Mouse (Mus musculus) MEL (cell line): ENCODE measurements around the gene Ncln.

Source experiments
- CHD2 ChIP-seq: IDR thresholded peaks from 2 replicates; pipeline ENCODE4 v1.6.1; 2011; ENCODE audit warnings: low read length, improper control_type of control experiment
- ELF1 ChIP-seq: IDR thresholded peaks from 2 replicates; pipeline ENCODE4 v1.6.1; 2014; ENCODE audit warnings: low read depth, mild to moderate bottlenecking, inconsistent platforms, low read length, improper control_type of control experiment, moderate library complexity
- EP300 ChIP-seq, 2 experiments: IDR thresholded peaks; 2 replicates each; pipeline ENCODE4 v1.6.1; 2011; ENCODE audit warnings: improper control_type of control experiment in 2 of 2, low read length in 2 of 2, low read depth in 1 of 2, mild to moderate bottlenecking in 1 of 2
- GATA1 ChIP-seq: IDR thresholded peaks from 2 replicates; pipeline ENCODE4 v1.6.1; 2011; ENCODE audit warnings: low read depth, low read length, improper control_type of control experiment
- HCFC1 ChIP-seq: IDR thresholded peaks from 2 replicates; pipeline ENCODE4 v1.6.1; 2012; ENCODE audit warnings: low read depth, mild to moderate bottlenecking, inconsistent platforms, low read length, improper control_type of control experiment, moderate library complexity
- MAX ChIP-seq: IDR thresholded peaks from 2 replicates; pipeline ENCODE4 v1.6.1; 2011; ENCODE audit warnings: low read length, improper control_type of control experiment
- MEF2A ChIP-seq: IDR thresholded peaks from 2 replicates; pipeline ENCODE4 v1.6.1; 2014; ENCODE audit warnings: low read depth, mild to moderate bottlenecking, inconsistent platforms, low read length, improper control_type of control experiment; ENCODE audit not compliant: poor library complexity, insufficient replicate concordance, severe bottlenecking; ENCODE audit errors: extremely low read depth
- POLR2A ChIP-seq, 2 experiments: IDR thresholded peaks; 2 replicates each; pipeline ENCODE4 v1.6.1; 2011 to 2012; ENCODE audit warnings: low read length in 2 of 2, mild to moderate bottlenecking in 2 of 2, control low read depth in 1 of 2, improper control_type of control experiment in 1 of 2, low read depth in 1 of 2, moderate library complexity in 1 of 2; ENCODE audit not compliant: control insufficient read depth in 1 of 2, insufficient read depth in 1 of 2, poor library complexity in 1 of 2
- RAD21 ChIP-seq: IDR thresholded peaks from 2 replicates; pipeline ENCODE4 v1.6.1; 2011; ENCODE audit warnings: mild to moderate bottlenecking, low read depth, low read length, improper control_type of control experiment
- SIN3A ChIP-seq: IDR thresholded peaks from 2 replicates; pipeline ENCODE4 v1.6.1; 2012; ENCODE audit warnings: low read length, improper control_type of control experiment, inconsistent platforms
- TAL1 ChIP-seq: IDR thresholded peaks from 2 replicates; pipeline ENCODE4 v1.6.1; 2012; ENCODE audit warnings: mild to moderate bottlenecking, inconsistent platforms, low read length, moderate library complexity, mixed read lengths
- ZC3H11A ChIP-seq: IDR thresholded peaks from 2 replicates; pipeline ENCODE4 v1.6.1; 2012; ENCODE audit warnings: low read depth, mild to moderate bottlenecking, inconsistent platforms, low read length, improper control_type of control experiment

GRCm38 (mm10) chr10:81486496-81486895 lies 9.7 kb downstream of the Ncln start:
- TF ChIP-seq ZC3H11A (no peak), TAL1 (no peak), RAD21 (no peak), POLR2A (IDR thresholded peaks at IDR 0.05; ENCODE audit: control insufficient read depth in 1 of 2, insufficient read depth in 1 of 2, low read depth in 1 of 2, low read length in 2 of 2, poor library complexity in 1 of 2) (no peak), GATA1 (no peak), MEF2A (no peak), CHD2 (no peak), EP300 (IDR thresholded peaks at IDR 0.05; ENCODE audit: low read depth in 1 of 2, low read length in 2 of 2) (no peak), MAX (no peak), HCFC1 (no peak), ELF1 (no peak), SIN3A (no peak)
